Mouse (Mus musculus) megakaryocyte, embryonic 14.5 days (primary cell): ENCODE measurements around the gene 1810049J17Rik.

Source experiments
- FLI1 ChIP-seq: IDR thresholded peaks from 2 replicates; pipeline ENCODE4 v1.6.1; 2012; ENCODE audit warnings: low read length, inconsistent platforms, mixed read lengths
- GATA1 ChIP-seq: IDR thresholded peaks from 3 replicates; pipeline ENCODE4 v1.6.1; 2012; ENCODE audit warnings: mixed read lengths, low read length, inconsistent platforms, borderline replicate concordance

DNA sequence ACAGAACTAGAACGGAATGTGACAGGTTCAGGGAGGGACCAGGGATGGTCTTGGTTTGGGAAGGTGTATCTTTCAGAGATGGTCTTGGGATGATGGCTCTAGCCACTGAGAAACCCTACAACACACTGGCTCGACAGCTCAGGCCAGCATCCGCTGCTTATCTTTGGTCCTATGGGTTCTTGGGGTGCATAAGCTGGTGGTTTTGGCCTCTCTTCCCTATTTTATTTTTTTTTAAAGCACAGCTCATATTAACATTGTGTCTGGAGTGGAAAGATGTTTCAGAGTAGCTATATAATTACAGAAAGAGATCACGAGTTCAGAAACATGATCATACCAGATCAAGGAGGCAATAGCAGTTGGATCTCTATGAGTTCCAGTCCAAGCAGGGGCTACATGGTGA is 42.4 kb upstream of the 1810049J17Rik start:
- TF ChIP-seq GATA1: no peak
- TF ChIP-seq FLI1: no peak
